Mouse (Mus musculus) R1 (cell line): ENCODE measurements at regions not wholly inside any gene's neighbourhood (a gene's known extent, or its start where the extent isn't known, plus 50 kb on each side); places are given as distances from the start of the nearest gene placed in this dataset.

ENCODE experiments used
- DNase-seq: peaks from one replicate; pipeline ENCODE4 v3.0.0-alpha.2; 2018; ENCODE audit warnings: low read depth, low spot score

- DNase-seq, result peak; percentile 63
Observed at GRCm38 (mm10) chr2:103360796-103361195, 50.7 kb upstream of the Elf5 start.
